Mouse (Mus musculus) forebrain, embryonic 14.5 days (tissue): ENCODE results near the gene Glis3. TPM values are rescaled to one million over a fixed set of nuclear protein-coding genes. Genes with fewer than 3 reads are reported as not detected.

Source experiments
- ATAC-seq: fragments of 200-750 bp; cut with Nextera tagmentation; 2 replicates; pipeline ENCODE4 v1.8.0; 2017; ENCODE audit warnings: mild to moderate bottlenecking, moderate library complexity
- DNase-seq: peaks from one replicate; pipeline ENCODE4 v3.0.0-alpha.2; 2015; ENCODE audit warnings: low spot score
- H3K27ac ChIP-seq: fragments of 300-500 bp; sonication (generic); 2 replicates; pipeline ENCODE4 v1.5.1; 2014; ENCODE audit warnings: low read depth, mild to moderate bottlenecking, control low read depth, low read length, moderate library complexity
- H3K27me3 ChIP-seq: fragments of 300-500 bp; sonication (generic); replicated peaks from 2 replicates; pipeline ENCODE4 v1.6.1; 2014; ENCODE audit warnings: low read length, control low read depth, mixed read lengths; ENCODE audit not compliant: control insufficient read depth, insufficient read depth
- H3K36me3 ChIP-seq: fragments of 300-500 bp; sonication (generic); 2 replicates; pipeline ENCODE4 v1.6.1; 2014; ENCODE audit warnings: low read length, control low read depth; ENCODE audit not compliant: control insufficient read depth, insufficient read depth
- H3K4me1 ChIP-seq: fragments of 300-500 bp; sonication (generic); 2 replicates; pipeline ENCODE4 v1.6.1; 2014; ENCODE audit warnings: antibody characterized with exemption, low read length, control low read depth; ENCODE audit not compliant: control insufficient read depth, insufficient read depth
- H3K4me2 ChIP-seq: fragments of 300-500 bp; sonication (generic); 2 replicates; pipeline ENCODE4 v1.6.1; 2014; ENCODE audit warnings: mild to moderate bottlenecking, control low read depth, low read length
- H3K4me3 ChIP-seq: fragments of 300-500 bp; sonication (generic); 2 replicates; pipeline ENCODE4 v1.5.1; 2014; ENCODE audit warnings: low read depth, low read length, control low read depth
- H3K9ac ChIP-seq: fragments of 300-500 bp; sonication (generic); 2 replicates; pipeline ENCODE4 v1.6.1; 2014; ENCODE audit warnings: mild to moderate bottlenecking, low read length, control low read depth, moderate library complexity
- H3K9me3 ChIP-seq: fragments of 300-500 bp; sonication (generic); replicated peaks from 2 replicates; pipeline ENCODE4 v1.6.1; 2016; ENCODE audit warnings: low read length, control low read depth, mixed read lengths; ENCODE audit not compliant: control insufficient read depth
- WGBS: fragments of 180-500 bp; shearing (Covaris S2); extraction: QIAGEN DNeasy Blood & Tissue Kit; methylation state at CpG from one replicate; pipeline ENCODE4 v1.1.7; 2014; 5-methylcytosine and 5-hydroxymethylcytosine counted together
- polyA plus RNA-seq: library from polyadenylated mRNA; unstranded; fragments of >200 nt; fragmentation: Nextera tagmentation; extraction: Ambion mirVana; gene quantifications from 2 replicates; pipeline ENCODE4 v1.2.1, GENCODE M21; 2014

Gene Glis3
- polyA plus RNA-seq, 1 experiment from 2014 or later = 0.46 TPM

- Histone ChIP-seq H3K4me1 (no peaks in the 10 kb centered on the region), H3K9me3 (no peaks in the 10 kb centered on the region), H3K9ac (no peak overlapping the region), H3K27me3 (no peaks in the 10 kb centered on the region), H3K27ac (no peak overlapping the region), H3K4me2 (no peak overlapping the region), H3K4me3 (no peak overlapping the region), H3K36me3 (no peaks in the 10 kb centered on the region)
- ATAC-seq (no peak), DNase-seq (no peak)
- 2% methylated on average over 2 of the region's 2 CpGs for WGBS
These were observed 113.3 kb downstream of the Glis3 start for GRCm38 (mm10) chr19:28566554-28566953.

GRCm38 (mm10) chr19:28561697-28562002 lies 118.2 kb downstream of the Glis3 start:
- H3K4me2 ChIP-seq = no peak overlapping the region
- no peak overlapping the region for H3K9ac ChIP-seq
- ATAC-seq (no peak), DNase-seq (no peak)
- H3K27ac ChIP-seq = no peak overlapping the region
- H3K27me3 ChIP-seq = no peaks in the 10 kb centered on the region
- no peaks in the 10 kb centered on the region for H3K36me3 ChIP-seq
- H3K4me1 ChIP-seq = peaks cover 9% of the 10 kb centered on the region
- H3K9me3 ChIP-seq = no peaks in the 10 kb centered on the region
- no peak overlapping the region for H3K4me3 ChIP-seq

GRCm38 (mm10) chr19:28560801-28561696 lies 118.8 kb downstream of the Glis3 start:
- no peak overlapping the region for H3K27ac ChIP-seq

GRCm38 (mm10) chr19:28559836-28560235 lies 120.0 kb downstream of the Glis3 start:
- H3K4me2 ChIP-seq = no peak overlapping the region
- WGBS = 69% methylated on average over 7 of the region's 7 CpGs

More at GRCm38 (mm10) chr19:28560801-28561696, 118.8 kb downstream of the Glis3 start:
- peak; percentile 66 for ATAC-seq
- Histone ChIP-seq H3K9me3 (no peaks in the 10 kb centered on the region), H3K9ac (no peak overlapping the region), H3K36me3 (no peaks in the 10 kb centered on the region), H3K4me3 (no peak overlapping the region), H3K4me2 (no peak overlapping the region), H3K4me1 (peaks cover 9% of the 10 kb centered on the region), H3K27me3 (no peaks in the 10 kb centered on the region)
- WGBS = 12% methylated on average over 8 of the region's 8 CpGs
- peak; percentile 45 for DNase-seq

GRCm38 (mm10) chr19:28559400-28559799 lies 120.5 kb downstream of the Glis3 start:
- ATAC-seq (no peak), DNase-seq (no peak)
- Histone ChIP-seq H3K4me3 (no peak overlapping the region), H3K4me2 (no peak overlapping the region), H3K36me3 (no peaks in the 10 kb centered on the region), H3K9ac (no peak overlapping the region), H3K4me1 (peaks cover 9% of the 10 kb centered on the region), H3K27ac (no peak overlapping the region), H3K27me3 (no peaks in the 10 kb centered on the region), H3K9me3 (no peaks in the 10 kb centered on the region)
- 74% methylated on average over 10 of the region's 10 CpGs for WGBS

More at GRCm38 (mm10) chr19:28559836-28560235, 120.0 kb downstream of the Glis3 start:
- H3K9ac ChIP-seq = no peak overlapping the region
- ATAC-seq = no peak
- no peaks in the 10 kb centered on the region for H3K9me3 ChIP-seq
- peaks cover 9% of the 10 kb centered on the region for H3K4me1 ChIP-seq
- H3K27ac ChIP-seq = no peak overlapping the region
- H3K36me3 ChIP-seq = no peaks in the 10 kb centered on the region
- no peak for DNase-seq
- H3K27me3 ChIP-seq = no peaks in the 10 kb centered on the region
- H3K4me3 ChIP-seq = no peak overlapping the region

- 74% methylated on average over 8 of the region's 8 CpGs for WGBS
- no peak for DNase-seq
- peaks cover 9% of the 10 kb centered on the region for H3K4me1 ChIP-seq
- no peak overlapping the region for H3K4me2 ChIP-seq
- no peak for ATAC-seq
- H3K36me3 ChIP-seq = no peaks in the 10 kb centered on the region
- H3K4me3 ChIP-seq = no peak overlapping the region
- no peaks in the 10 kb centered on the region for H3K9me3 ChIP-seq
- no peak overlapping the region for H3K9ac ChIP-seq
- no peaks in the 10 kb centered on the region for H3K27me3 ChIP-seq
- H3K27ac ChIP-seq = no peak overlapping the region
These were observed 121.2 kb downstream of the Glis3 start for GRCm38 (mm10) chr19:28558661-28559060.

- H3K4me2 ChIP-seq = no peak overlapping the region
- H3K36me3 ChIP-seq = no peaks in the 10 kb centered on the region
- H3K9ac ChIP-seq = no peak overlapping the region
- DNase-seq = no peak
- no peak overlapping the region for H3K4me3 ChIP-seq
- no peak overlapping the region for H3K27ac ChIP-seq
- no peaks in the 10 kb centered on the region for H3K9me3 ChIP-seq
- ATAC-seq = no peak
- peaks cover 9% of the 10 kb centered on the region for H3K4me1 ChIP-seq
- no peaks in the 10 kb centered on the region for H3K27me3 ChIP-seq
- 54% methylated on average over 5 of the region's 5 CpGs for WGBS
These were observed 122.1 kb downstream of the Glis3 start for GRCm38 (mm10) chr19:28557559-28558328.

- no peak overlapping the region for H3K4me3 ChIP-seq
- no peak overlapping the region for H3K4me2 ChIP-seq
- H3K36me3 ChIP-seq = no peaks in the 10 kb centered on the region
- DNase-seq (no peak), ATAC-seq (no peak)
- H3K9ac ChIP-seq = no peak overlapping the region
- WGBS = 78% methylated on average over 6 of the region's 6 CpGs
- no peaks in the 10 kb centered on the region for H3K9me3 ChIP-seq
- H3K4me1 ChIP-seq = no peaks in the 10 kb centered on the region
- no peak overlapping the region for H3K27ac ChIP-seq
- H3K27me3 ChIP-seq = no peaks in the 10 kb centered on the region
These were observed 124.5 kb downstream of the Glis3 start for GRCm38 (mm10) chr19:28555181-28555929.
